Mouse (Mus musculus): Measurements from ENCODE around the gene Tas1r3. TPM values are rescaled to one million over a fixed set of nuclear protein-coding genes. Genes with fewer than 3 reads are reported as not detected.

Tas1r3 gene
- polyA plus RNA-seq, 1 experiment from 2014 or later: 0.29 TPM

- H3K4me2 ChIP-seq (ENCODE audit: low read length): peak within 1 kb of the TSS; percentile 96
- H3K27ac ChIP-seq (ENCODE audit: low read length): peak within 1 kb of the TSS; percentile 84
- H3K27me3 ChIP-seq (ENCODE audit: control insufficient read depth, insufficient read depth, low read depth, low read length): no peaks in the 10 kb centered on the region
- peak within 1 kb of the TSS; percentile 77 for H3K4me3 ChIP-seq (ENCODE audit: low read depth, low read length)
- H3K9ac ChIP-seq (ENCODE audit: low read depth, low read length): peak within 1 kb of the TSS; percentile 86
- H3K36me3 ChIP-seq (ENCODE audit: control insufficient read depth, insufficient read depth, low read length): no peaks in the 10 kb centered on the region
- WGBS: under 1% methylated on average over 49 of the region's 49 CpGs
- peak; percentile 95 for ATAC-seq
- peaks cover 17% of the 10 kb centered on the region for H3K4me1 ChIP-seq (ENCODE audit: control insufficient read depth, insufficient read depth, low read length)
- no peaks in the 10 kb centered on the region for H3K9me3 ChIP-seq (replicated peaks; ENCODE audit: control insufficient read depth, low read length, poor library complexity, severe bottlenecking)
Measured at GRCm38 (mm10) chr4:155831205-155831766, 31.9 kb downstream of the Tas1r3 start, which contains the start of gene Aurkaip1. Gene Aurkaip1 (plus strand): TSS chr4:155831272.

DNA sequence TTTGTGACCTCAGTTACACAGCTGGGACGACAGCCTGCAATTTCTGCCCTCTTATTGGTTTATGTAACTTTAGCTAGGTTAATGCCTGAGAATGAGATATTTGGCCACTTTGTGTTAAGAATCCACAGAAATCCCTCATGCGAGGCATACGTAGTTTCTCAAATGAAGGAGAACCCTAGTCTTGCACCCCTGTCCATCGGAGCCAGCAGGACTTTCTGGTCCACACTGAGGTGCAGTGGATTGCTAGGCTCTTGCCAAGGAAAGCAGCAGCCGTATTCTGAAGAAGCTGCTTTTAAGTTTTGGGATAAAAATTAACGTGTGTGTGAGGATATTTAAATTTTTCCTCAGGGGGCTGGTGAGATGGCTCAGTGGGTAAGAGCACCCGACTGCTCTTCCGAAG is 32.6 kb downstream of the Tas1r3 start:
- no peak for ATAC-seq

DNA sequence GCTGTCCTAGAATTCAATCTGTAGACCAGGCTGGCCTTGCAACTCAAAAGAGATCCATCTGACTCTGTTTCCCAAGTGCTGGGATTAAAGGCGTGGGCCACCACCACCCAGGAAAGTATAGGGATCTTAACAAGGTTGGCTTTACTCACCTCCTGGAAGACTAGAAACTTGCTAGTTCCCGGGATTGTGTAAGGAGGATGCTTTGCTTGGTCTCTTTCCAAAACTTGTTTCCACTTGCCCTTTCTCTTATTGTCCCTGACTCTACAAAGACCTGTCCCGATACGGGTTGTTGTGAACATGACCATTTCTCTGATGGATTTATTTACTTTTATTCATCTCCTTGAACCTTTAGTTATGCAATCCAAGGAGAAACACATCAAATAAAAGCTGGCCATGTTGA is 33.3 kb downstream of the Tas1r3 start:
- Histone ChIP-seq H3K4me2 (ENCODE audit: low read length) (no peak overlapping the region), H3K27ac (ENCODE audit: low read length) (no peak overlapping the region), H3K9me3 (replicated peaks; ENCODE audit: control insufficient read depth, low read length, poor library complexity, severe bottlenecking) (no peaks in the 10 kb centered on the region), H3K4me3 (ENCODE audit: low read depth, low read length) (no peak overlapping the region), H3K36me3 (ENCODE audit: control insufficient read depth, insufficient read depth, low read length) (peaks cover 4% of the 10 kb centered on the region), H3K9ac (ENCODE audit: low read depth, low read length) (no peak overlapping the region), H3K27me3 (ENCODE audit: control insufficient read depth, insufficient read depth, low read depth, low read length) (no peaks in the 10 kb centered on the region), H3K4me1 (ENCODE audit: control insufficient read depth, insufficient read depth, low read length) (peaks cover 17% of the 10 kb centered on the region)
- no peak for ATAC-seq
- 95% methylated on average over 4 of the region's 4 CpGs for WGBS

More for the DNA sequence above, 32.6 kb downstream of the Tas1r3 start:
- Histone ChIP-seq H3K27me3 (ENCODE audit: control insufficient read depth, insufficient read depth, low read depth, low read length) (no peaks in the 10 kb centered on the region), H3K4me2 (ENCODE audit: low read length) (peak overlapping the region; percentile 96), H3K36me3 (ENCODE audit: control insufficient read depth, insufficient read depth, low read length) (0 out of 2 replicates have a peak, but pooled peaks cover under 1% of the 10 kb centered on the region), H3K27ac (ENCODE audit: low read length) (peak overlapping the region; percentile 84), H3K4me1 (ENCODE audit: control insufficient read depth, insufficient read depth, low read length) (peaks cover 17% of the 10 kb centered on the region), H3K9ac (ENCODE audit: low read depth, low read length) (no peak overlapping the region), H3K4me3 (ENCODE audit: low read depth, low read length) (peak overlapping the region; percentile 77; the same call in 1 of the 2 replicates), H3K9me3 (replicated peaks; ENCODE audit: control insufficient read depth, low read length, poor library complexity, severe bottlenecking) (no peaks in the 10 kb centered on the region)
- 55% methylated on average over 8 of the region's 8 CpGs for WGBS

GRCm38 (mm10) chr4:155823443-155823842 is 39.7 kb downstream of the Tas1r3 start:
- Histone ChIP-seq H3K27ac (ENCODE audit: low read length) (no peak overlapping the region), H3K4me1 (ENCODE audit: control insufficient read depth, insufficient read depth, low read length) (no peaks in the 10 kb centered on the region), H3K9me3 (replicated peaks; ENCODE audit: control insufficient read depth, low read length, poor library complexity, severe bottlenecking) (no peaks in the 10 kb centered on the region), H3K36me3 (ENCODE audit: control insufficient read depth, insufficient read depth, low read length) (peaks cover 47% of the 10 kb centered on the region), H3K9ac (ENCODE audit: low read depth, low read length) (no peak overlapping the region), H3K27me3 (ENCODE audit: control insufficient read depth, insufficient read depth, low read depth, low read length) (no peaks in the 10 kb centered on the region), H3K4me2 (ENCODE audit: low read length) (no peak overlapping the region), H3K4me3 (ENCODE audit: low read depth, low read length) (no peak overlapping the region)
- 97% methylated on average over 16 of the region's 16 CpGs for WGBS
- no peak for ATAC-seq

- Histone ChIP-seq H3K9ac (ENCODE audit: low read depth, low read length) (no peak overlapping the region), H3K4me3 (ENCODE audit: low read depth, low read length) (no peak overlapping the region), H3K9me3 (replicated peaks; ENCODE audit: control insufficient read depth, low read length, poor library complexity, severe bottlenecking) (no peaks in the 10 kb centered on the region), H3K27me3 (ENCODE audit: control insufficient read depth, insufficient read depth, low read depth, low read length) (no peaks in the 10 kb centered on the region), H3K4me1 (ENCODE audit: control insufficient read depth, insufficient read depth, low read length) (no peaks in the 10 kb centered on the region), H3K36me3 (ENCODE audit: control insufficient read depth, insufficient read depth, low read length) (peaks cover 67% of the 10 kb centered on the region), H3K27ac (ENCODE audit: low read length) (no peak overlapping the region), H3K4me2 (ENCODE audit: low read length) (no peak overlapping the region)
- 77% methylated on average over 7 of the region's 7 CpGs for WGBS
- no peak for ATAC-seq
Measured at GRCm38 (mm10) chr4:155821025-155821424, 42.1 kb downstream of the Tas1r3 start.

DNA sequence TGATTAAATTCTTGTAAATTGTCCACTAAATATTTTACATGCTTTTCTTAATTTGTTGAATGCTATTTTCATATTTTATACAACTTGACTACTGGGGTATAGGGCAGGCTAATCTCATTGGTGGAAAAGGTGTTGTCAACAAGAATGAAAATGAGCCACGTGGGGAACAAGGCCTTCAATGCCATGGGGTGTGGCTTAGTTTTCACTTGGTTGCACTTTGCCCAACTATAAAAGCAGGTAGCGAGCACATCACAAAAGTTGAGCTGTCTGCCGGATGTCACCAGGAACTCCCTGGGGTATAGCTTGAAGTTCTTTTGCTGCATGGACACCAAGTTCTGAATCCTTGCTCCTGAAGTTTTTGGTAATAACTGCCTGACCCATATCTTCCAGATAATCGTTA is 45.6 kb downstream of the Tas1r3 start:
- H3K4me1 ChIP-seq (ENCODE audit: control insufficient read depth, insufficient read depth, low read length): peaks cover 16% of the 10 kb centered on the region
- no peak for ATAC-seq
- no peak overlapping the region for H3K4me3 ChIP-seq (ENCODE audit: low read depth, low read length)
- H3K27ac ChIP-seq (ENCODE audit: low read length): no peak overlapping the region
- H3K27me3 ChIP-seq (ENCODE audit: control insufficient read depth, insufficient read depth, low read depth, low read length): no peaks in the 10 kb centered on the region
- peaks cover 62% of the 10 kb centered on the region for H3K36me3 ChIP-seq (ENCODE audit: control insufficient read depth, insufficient read depth, low read length)
- 77% methylated on average over 4 of the region's 4 CpGs for WGBS
- no peak overlapping the region for H3K4me2 ChIP-seq (ENCODE audit: low read length)
- no peak overlapping the region for H3K9ac ChIP-seq (ENCODE audit: low read depth, low read length)
- H3K9me3 ChIP-seq (replicated peaks; ENCODE audit: control insufficient read depth, low read length, poor library complexity, severe bottlenecking): no peaks in the 10 kb centered on the region

DNA sequence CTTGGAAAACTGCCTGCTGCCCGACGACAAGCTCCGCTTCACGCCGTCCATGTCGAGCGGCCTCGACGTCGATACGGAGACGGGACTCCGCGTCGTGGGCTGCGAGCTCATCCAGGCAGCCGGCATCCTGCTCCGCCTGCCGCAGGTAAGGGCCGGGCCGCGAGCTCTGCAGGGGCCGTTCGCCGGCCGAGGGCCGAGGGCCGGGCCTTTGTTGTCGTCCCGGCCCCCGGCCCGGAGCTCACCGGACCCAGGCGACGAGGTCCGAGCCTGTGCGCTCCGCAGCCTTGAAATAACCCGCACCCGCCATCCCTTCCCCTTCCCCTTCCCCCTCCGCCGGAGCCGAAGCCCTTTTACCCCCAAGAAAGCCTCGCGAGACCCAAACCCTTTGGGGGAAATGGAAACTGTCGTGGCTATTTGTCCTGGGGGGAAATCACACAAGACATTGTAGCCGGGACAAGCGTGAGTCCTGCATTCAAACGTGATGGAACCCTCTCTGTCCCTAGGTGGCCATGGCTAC is 50.4 kb downstream of the Tas1r3 start:
- Histone ChIP-seq H3K4me1 (ENCODE audit: control insufficient read depth, insufficient read depth, low read length) (peaks cover 21% of the 10 kb centered on the region), H3K9ac (ENCODE audit: low read depth, low read length) (peak overlapping the region; percentile 98), H3K27ac (ENCODE audit: low read length) (peak overlapping the region; percentile 90), H3K4me3 (ENCODE audit: low read depth, low read length) (peak overlapping the region; percentile 83), H3K9me3 (replicated peaks; ENCODE audit: control insufficient read depth, low read length, poor library complexity, severe bottlenecking) (no peaks in the 10 kb centered on the region), H3K4me2 (ENCODE audit: low read length) (peak overlapping the region; percentile 95), H3K36me3 (ENCODE audit: control insufficient read depth, insufficient read depth, low read length) (peaks cover 46% of the 10 kb centered on the region), H3K27me3 (ENCODE audit: control insufficient read depth, insufficient read depth, low read depth, low read length) (no peaks in the 10 kb centered on the region)
- under 1% methylated on average over 49 of the region's 49 CpGs for WGBS
- ATAC-seq: peak; percentile 63

DNA sequence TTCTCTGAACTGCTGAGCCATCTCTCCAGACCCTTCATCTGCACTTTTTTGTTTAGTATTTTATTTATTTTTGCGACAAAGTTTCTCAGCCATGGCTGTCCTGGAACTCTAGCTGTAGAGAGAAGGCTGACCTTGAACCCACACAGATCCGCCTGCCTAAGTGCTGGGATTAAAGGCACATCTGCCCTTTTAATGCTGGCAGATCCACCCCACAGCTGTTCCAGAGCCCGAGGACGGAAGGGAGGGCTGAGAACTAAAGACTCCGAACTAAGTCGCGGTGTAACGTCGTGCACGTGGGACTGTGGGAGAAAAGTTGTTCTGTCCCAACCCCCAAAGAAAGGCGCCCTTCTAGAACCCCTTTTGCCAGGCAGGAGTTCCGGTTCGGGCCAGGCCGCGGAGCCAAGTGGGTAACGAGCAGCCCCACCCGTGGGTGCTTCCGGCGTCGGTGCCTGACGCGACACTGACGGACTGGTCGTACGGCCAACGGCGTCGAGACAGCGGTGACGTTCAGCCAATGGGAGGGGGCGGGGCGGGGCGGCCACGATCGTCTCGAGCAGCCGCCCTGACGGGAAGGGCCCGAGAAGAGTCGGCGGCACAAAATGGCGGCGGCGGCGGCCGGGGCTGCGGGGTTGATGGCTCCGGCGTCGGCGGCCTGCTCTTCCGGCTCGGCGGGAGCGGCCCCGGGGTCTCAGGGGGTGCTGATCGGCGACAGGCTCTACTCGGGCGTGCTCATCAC is 51.1 kb downstream of the Tas1r3 start, which contains the start of gene Ccnl2:
Ccnl2 (plus strand) TSS at position 561 of the 736 bp plus-strand sequence.
- H3K4me3 ChIP-seq (ENCODE audit: low read depth, low read length): peak within 1 kb of the TSS; percentile 83
- H3K4me1 ChIP-seq (ENCODE audit: control insufficient read depth, insufficient read depth, low read length): peaks cover 21% of the 10 kb centered on the region
- peak within 1 kb of the TSS; percentile 90 for H3K27ac ChIP-seq (ENCODE audit: low read length)
- peak; percentile 99 for ATAC-seq
- peaks cover 46% of the 10 kb centered on the region for H3K36me3 ChIP-seq (ENCODE audit: control insufficient read depth, insufficient read depth, low read length)
- peak within 1 kb of the TSS; percentile 95 for H3K4me2 ChIP-seq (ENCODE audit: low read length)
- peak within 1 kb of the TSS; percentile 98 for H3K9ac ChIP-seq (ENCODE audit: low read depth, low read length)
- H3K9me3 ChIP-seq (replicated peaks; ENCODE audit: control insufficient read depth, low read length, poor library complexity, severe bottlenecking): no peaks in the 10 kb centered on the region
- H3K27me3 ChIP-seq (ENCODE audit: control insufficient read depth, insufficient read depth, low read depth, low read length): no peaks in the 10 kb centered on the region
- WGBS: under 1% methylated on average over 51 of the region's 60 CpGs
